Mouse (Mus musculus): ENCODE measurements around the gene Ss18l1.

Gene Ss18l1

GRCm38 (mm10) chr2:180042256-180042857, at the start of gene Ss18l1, which contains the start of gene Psma7:
Gene Ss18l1, plus strand, starts transcription at chr2:180042509.
Gene Psma7, minus strand, starts transcription at chr2:180042433.
- DNase-seq (ENCODE audit: low spot score): peak; percentile 77

DNA sequence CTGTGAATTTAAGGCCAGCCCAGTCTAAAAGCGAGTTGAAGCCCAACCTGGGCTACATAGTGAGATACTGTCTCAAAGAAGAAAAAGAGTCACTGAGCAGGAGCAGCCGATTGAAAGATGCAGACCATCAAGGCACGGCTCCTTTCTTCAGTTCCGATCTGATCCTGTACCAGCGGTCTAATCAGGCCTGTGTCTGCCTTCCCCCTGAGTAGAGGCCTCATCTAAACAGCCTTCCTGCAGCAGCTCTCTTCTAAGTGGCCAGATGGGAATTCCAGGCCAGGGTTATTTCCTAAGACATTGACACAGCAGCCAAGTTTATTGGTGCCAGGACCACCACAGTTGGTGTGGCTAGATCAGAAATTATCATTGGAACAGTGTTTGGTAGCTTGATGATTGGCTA, 49.2 kb upstream of the Ss18l1 start:
- DNase-seq (ENCODE audit: low spot score): no peak

GRCm38 (mm10) chr2:179998431-179998830, 43.9 kb upstream of the Ss18l1 start:
- DNase-seq (ENCODE audit: low spot score): no peak

- no peak for DNase-seq (ENCODE audit: low spot score)
These were observed 40.7 kb upstream of the Ss18l1 start for GRCm38 (mm10) chr2:180001635-180002034.

GRCm38 (mm10) chr2:180005656-180006351, 36.5 kb upstream of the Ss18l1 start:
- DNase-seq (ENCODE audit: low spot score): no peak

DNA sequence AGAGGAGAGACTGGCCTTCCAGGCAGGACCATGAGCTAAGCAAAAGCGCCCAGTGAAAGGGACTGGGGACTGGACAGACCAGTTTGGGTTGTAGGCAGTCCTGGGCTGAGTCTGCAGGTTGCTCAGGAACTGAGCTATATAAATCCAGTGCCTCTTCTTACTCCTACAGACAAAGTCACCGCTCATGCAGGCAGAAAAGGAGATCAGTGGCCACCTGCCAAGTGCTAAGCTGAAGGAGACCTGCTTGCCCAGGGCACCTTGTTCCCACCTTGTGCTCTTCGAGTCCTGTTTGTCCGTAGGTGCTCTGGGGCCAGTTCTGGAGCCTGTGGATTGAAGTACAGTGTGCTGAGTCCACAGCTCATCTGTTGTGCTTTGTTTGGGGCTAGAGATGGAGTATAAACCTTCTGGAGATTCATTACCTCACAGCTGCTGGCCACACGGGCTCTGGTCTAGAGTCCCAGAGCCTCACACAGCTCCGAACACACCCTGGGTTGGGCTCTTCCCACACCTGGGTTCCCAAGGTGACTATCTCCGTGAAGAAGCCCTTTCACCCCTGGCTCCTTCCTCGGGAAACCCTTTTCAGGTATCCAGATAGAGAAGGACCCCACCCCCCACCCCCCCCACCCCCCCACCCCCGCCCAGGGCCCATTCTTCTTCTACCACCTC, 35.8 kb upstream of the Ss18l1 start:
- no peak for DNase-seq (ENCODE audit: low spot score)

DNA sequence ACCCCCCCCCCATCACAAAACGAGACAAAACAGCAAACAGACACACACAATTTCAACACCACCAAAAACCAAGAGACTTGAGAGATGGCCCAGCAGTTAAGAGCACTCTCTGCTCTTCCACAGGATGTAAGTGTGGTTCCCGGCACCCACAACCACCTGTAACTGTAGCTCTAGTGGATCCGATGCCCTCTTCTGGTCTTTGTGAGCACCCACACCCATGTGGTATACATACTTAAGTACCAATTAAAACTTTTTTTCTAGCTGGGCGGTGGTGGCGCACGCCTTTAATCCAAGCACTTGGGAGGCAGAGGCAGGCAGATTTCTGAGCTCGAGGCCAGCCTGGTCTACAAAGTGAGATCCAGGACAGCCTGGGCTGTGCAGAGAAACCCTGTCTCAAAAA, 31.6 kb upstream of the Ss18l1 start:
- no peak for DNase-seq (ENCODE audit: low spot score)

GRCm38 (mm10) chr2:180011370-180011769, 30.9 kb upstream of the Ss18l1 start:
- DNase-seq (ENCODE audit: low spot score): no peak

GRCm38 (mm10) chr2:180013686-180014085, 28.6 kb upstream of the Ss18l1 start:
- no peak for DNase-seq (ENCODE audit: low spot score)

DNA sequence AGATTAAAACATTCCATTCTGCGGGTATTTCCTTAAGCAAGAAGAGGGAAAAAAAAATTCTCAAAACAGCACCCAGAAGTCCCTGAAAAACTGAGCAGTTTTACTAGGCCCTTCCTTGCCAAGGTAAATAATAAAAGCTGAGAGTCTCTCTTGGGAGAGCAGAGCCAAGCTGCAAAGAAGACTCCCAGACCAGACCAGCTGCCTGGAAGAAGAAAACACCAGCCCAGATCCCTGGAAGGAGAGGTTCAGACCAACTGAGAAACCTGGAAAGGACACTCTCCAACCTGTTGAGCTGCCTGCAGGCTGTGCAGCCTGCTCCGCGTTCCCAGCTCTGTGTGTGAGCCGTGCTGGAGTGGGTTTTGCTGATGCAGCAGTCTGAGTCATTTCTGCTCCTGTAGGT, 24.7 kb upstream of the Ss18l1 start:
- no peak for DNase-seq (ENCODE audit: low spot score)

- no peak for DNase-seq (ENCODE audit: low spot score)
These were observed 23.7 kb upstream of the Ss18l1 start for GRCm38 (mm10) chr2:180018573-180018972.

DNA sequence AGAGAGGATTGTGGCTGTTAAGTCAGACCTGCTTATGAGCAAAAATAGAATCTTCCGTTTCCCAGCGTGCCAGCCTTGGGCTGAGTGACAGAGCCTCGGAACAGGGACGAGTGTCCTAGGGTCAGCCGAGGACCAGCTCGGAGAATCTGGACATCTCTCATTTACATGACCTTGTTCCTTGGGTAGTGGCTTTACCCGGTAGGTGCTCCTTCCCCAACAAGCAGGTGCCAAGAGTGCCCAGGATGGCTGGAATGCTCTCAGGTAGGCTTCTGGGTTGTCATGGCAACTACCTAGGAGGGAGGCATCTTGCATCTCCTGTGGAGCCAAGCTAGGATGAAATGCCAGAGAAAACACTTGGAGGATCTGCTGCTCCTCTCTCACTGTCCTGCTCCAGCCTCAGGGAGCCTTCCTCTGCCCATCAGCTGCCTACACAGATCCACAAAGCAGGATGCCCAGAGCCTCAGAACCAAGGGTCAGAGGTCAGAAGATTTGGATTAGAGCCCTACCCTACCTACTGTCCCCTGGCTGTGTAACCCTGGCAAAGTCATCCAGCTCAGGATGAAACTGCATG, 22.1 kb upstream of the Ss18l1 start:
- no peak for DNase-seq (ENCODE audit: low spot score)

- DNase-seq (ENCODE audit: low spot score): no peak
These were observed 21.4 kb upstream of the Ss18l1 start for GRCm38 (mm10) chr2:180020919-180021318.

DNA sequence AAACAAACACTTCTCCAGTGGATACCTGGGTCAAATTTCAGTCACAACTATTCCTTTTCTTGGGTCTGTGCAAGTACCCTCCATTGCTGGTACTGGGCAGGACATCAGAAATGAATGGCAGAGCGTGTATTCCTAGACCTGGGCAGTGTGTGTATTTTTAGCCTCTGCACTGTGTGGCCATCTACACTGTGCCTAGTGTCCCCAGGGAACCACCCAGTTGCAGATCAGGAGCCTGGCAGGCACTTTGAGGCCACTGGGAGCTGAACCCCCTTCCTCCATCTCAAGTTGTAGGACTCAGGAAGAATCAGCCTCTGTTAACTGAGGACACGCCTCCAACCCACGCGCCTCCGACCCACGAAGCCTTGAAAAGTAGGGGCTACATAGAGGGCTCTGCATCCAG, 19.6 kb upstream of the Ss18l1 start:
- DNase-seq (ENCODE audit: low spot score): no peak

GRCm38 (mm10) chr2:180024401-180025098, 17.8 kb upstream of the Ss18l1 start, which contains the start of gene Lsm14b:
Gene Lsm14b, plus strand, starts transcription at chr2:180024987.
- peak; percentile 99 for DNase-seq (ENCODE audit: low spot score)

- peak; percentile 30 for DNase-seq (ENCODE audit: low spot score)
These were observed 17.0 kb upstream of the Ss18l1 start for GRCm38 (mm10) chr2:180025135-180025860.

GRCm38 (mm10) chr2:180025861-180026200, 16.5 kb upstream of the Ss18l1 start:
- DNase-seq (ENCODE audit: low spot score): no peak

GRCm38 (mm10) chr2:180027768-180028167, 14.5 kb upstream of the Ss18l1 start:
- DNase-seq (ENCODE audit: low spot score): no peak

GRCm38 (mm10) chr2:180031270-180031669, 11.0 kb upstream of the Ss18l1 start:
- DNase-seq (ENCODE audit: low spot score): no peak

GRCm38 (mm10) chr2:180032925-180033324, 9.4 kb upstream of the Ss18l1 start:
- DNase-seq (ENCODE audit: low spot score): no peak

DNA sequence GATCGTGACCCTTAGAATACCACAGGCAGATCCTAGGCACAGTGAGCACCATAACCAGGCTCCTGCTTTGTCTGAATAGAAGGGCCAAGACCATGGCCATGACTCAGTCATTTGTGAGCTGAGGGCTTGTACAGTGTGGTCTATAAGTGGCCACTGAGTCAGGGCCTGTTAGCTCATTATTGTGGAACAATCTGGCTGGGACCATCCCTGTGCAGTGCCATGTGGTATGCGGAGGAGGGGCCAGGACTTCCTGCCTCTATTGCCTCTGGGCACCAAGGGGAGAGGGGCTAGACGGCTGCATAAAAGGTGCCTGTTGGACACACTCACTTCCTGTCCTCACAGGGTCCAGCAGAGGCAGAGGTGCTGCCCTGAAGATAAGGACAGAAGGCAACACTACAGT, 8.4 kb upstream of the Ss18l1 start:
- no peak for DNase-seq (ENCODE audit: low spot score)

DNA sequence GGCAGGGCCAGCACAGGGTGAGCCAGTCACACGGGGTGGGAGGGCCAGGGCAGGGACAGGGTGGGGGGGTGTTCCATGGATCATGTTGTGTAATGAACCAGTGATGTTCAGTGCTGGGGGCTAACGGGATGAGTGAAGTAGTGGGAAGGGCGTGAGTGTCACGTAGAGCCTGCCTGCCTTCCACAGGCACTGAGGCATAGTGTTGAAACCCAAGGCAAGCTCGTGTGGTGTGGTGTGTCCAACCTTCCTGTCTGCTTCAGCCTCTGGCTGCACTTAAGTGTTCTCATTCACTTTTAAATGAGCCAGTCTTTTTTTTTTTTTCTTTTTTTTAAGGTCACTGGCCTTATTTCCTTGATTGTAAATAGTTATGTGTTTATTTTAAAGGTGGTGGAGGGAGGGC, 7.6 kb upstream of the Ss18l1 start:
- DNase-seq (ENCODE audit: low spot score): no peak

Measured in ovary, adult 18-20 months (tissue).